Mouse (Mus musculus): ENCODE data around the gene Coro2a. TPM values are rescaled to one million over a fixed set of nuclear protein-coding genes. Genes with fewer than 3 reads are reported as not detected.
A peak's percentile ranks its signal among the peaks of the same experiment; 100 is the strongest.

Coro2a gene
- total RNA-seq, 2 experiments from 2014 or later, result 23.5 to 26.2 TPM

DNA sequence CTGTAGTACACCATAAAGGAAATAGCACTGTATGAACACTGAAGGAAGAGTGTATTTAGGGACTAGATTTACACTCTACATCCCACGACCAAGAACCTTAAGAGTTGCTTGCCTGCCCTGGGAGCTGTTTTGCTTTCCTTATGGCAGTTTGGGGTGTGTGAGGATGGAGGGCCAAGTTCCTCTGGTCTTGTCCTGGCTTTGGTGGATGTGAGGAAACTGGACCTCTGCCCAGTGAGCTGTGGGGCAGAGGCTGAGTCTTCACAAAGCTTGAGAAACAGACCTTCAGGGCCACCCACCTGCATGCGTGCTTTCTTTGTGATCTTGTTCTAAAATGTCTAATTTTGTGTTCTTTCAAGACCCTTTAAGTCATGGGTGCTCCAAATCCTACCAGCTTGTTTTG, 69.5 kb downstream of the Coro2a start:
- no peak for DNase-seq (ENCODE audit: low spot score in 2 of 2)

DNA sequence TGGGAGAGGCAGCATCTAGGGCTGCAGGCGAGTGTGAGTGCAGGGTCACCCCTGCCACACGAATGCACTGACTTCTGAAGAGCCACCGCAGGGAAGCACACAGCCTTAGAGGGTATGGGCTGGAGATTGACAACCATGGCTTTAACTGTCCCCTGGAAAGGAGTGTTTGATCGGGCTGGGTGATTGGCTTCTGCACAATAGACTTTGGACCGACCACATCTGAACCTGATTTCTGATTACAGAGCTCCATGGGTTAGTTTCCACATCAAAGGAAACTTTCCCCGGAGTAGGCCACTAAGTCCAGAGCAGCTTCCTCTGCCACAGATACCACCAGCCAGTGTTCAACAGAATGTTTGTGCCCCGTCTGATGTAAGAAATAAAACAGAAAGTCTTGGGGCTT, 72.3 kb downstream of the Coro2a start:
- DNase-seq (ENCODE audit: low spot score in 2 of 2), result no peak

DNA sequence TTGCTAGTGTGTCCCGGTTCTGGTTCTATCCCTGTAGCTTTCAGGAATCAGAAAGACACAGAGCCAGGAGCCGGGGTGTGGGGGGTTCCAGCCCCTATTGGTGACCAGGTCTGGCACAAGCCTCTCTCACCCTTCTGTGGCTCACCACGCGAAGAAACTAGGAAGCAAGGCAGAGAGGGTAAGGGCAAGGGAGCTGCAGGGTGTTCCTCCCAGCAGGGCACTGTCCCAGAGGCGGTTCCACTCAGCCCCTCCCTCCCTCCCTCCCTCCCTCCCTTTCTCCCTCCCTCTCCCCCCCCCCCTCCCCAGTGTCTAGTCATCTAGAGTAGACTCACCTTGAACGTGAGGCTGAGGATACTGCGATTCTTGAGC, 74.5 kb downstream of the Coro2a start:
- no peak for DNase-seq (ENCODE audit: low spot score in 2 of 2)

DNA sequence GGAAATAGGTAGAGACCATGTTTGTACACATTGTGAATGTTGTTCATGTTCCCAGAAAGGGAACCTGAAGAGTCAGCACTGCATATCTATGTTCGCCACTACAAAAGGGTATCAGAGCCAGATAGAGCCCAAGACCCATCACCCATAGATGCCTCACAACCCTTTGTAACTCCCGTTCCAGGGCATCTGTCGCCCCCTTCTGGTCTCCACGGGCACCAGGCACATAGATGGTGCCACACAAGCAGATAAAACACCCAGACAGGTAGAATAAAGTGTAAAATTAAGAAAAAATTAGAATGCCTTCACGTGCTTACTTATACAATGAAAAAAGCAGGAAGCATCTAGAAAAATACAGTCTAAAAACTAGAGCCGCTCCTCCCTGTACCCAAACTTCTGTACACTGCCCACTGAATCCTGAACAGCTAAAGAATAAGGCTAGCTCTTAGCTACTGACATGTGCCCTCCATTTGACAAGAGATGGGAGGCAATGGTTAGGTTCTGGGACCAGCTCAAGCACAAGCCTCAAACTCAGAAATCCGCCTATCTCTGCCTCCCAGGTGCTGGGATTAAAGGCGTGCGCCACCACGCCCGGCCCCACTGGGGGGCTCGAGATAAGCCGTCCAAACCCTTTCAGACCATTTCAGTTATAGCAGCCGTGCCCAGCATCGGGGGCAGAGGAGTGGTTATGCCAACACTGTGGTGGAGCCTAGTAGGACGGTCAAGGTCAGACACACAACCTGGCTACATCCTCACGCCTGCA, 75.0 kb downstream of the Coro2a start:
- DNase-seq (ENCODE audit: low spot score in 2 of 2), result no peak

DNA sequence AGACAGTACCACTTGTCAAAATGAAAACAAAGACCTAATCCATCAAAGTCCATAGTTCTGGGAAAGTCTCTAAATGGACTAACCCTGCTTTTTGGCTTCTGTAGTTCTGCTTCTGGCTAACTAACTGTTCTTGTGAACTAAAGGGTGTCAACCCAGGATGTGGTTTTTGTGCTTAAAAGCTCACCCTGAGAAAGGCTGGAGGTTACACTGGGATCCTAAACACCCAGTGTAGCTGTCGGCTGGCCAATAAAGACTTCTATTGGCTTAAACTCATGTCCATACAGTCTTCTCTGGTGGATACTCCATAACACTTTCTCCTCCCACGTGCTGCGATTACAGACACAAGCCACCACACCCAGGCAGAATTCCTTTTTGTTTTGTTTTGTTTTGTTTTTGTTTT, 75.8 kb downstream of the Coro2a start:
- no peak for DNase-seq (ENCODE audit: low spot score in 2 of 2)

DNA sequence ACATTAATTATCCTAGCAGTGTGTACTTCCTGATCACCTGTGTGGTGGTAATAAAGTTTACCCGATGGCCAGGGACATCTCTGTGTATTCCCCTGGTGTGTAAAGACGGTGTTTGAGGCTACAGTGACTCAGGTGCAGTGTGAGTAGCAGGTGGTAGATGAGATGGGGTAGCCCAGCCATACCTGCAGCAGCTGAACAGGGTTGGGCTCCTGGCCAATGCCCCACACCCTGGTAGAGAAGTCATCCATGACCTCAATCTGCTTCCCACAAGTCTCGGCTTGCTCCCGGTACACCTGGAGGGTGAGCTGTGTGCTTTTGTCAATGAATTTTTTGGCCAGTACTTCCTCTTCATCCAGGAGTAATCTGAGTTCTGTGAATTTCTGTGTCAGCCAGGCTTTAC, 78.7 kb downstream of the Coro2a start:
- no peak for DNase-seq (ENCODE audit: low spot score in 2 of 2)

DNA sequence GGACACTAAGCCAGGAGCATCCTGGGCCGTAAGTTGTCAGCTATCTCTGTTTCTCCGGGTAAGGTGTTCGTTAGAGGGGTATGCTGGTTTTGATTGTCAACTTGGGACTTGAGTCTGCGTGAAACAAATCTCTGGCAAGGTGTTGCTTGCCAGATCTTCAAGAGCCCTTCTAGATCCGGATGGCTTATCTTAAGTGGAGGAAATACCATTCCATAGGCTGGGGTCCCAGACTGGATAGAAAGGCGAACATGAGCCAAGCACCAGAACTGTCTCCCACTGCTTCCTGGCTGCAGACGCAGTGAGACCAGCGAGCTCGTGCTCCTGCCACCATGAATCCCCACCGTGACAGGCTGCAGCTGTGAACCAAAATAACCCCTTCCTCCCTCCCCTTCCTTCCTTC, 80.5 kb downstream of the Coro2a start:
- no peak for DNase-seq (ENCODE audit: low spot score in 2 of 2)

DNA sequence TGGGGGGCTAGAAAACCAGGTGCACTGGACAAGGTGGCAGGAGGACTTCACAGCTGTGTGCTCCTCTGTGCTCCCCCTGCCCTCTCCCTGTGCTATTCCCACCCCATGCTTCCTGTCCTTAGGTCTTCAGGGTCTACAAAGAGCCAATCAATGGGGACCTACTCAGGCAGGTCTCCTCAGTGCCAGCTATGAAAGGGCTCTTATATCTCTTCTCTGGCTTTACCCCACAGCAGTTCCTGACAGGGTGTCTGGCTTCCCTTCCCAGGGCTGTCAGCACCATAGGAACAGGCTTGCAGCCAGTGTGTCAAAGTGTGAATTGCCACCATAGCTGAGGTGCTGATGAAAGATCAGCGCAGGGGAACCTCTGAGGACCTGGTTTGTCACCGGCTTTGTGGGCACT, 81.5 kb downstream of the Coro2a start:
- DNase-seq (ENCODE audit: low spot score in 2 of 2), result no peak

DNA sequence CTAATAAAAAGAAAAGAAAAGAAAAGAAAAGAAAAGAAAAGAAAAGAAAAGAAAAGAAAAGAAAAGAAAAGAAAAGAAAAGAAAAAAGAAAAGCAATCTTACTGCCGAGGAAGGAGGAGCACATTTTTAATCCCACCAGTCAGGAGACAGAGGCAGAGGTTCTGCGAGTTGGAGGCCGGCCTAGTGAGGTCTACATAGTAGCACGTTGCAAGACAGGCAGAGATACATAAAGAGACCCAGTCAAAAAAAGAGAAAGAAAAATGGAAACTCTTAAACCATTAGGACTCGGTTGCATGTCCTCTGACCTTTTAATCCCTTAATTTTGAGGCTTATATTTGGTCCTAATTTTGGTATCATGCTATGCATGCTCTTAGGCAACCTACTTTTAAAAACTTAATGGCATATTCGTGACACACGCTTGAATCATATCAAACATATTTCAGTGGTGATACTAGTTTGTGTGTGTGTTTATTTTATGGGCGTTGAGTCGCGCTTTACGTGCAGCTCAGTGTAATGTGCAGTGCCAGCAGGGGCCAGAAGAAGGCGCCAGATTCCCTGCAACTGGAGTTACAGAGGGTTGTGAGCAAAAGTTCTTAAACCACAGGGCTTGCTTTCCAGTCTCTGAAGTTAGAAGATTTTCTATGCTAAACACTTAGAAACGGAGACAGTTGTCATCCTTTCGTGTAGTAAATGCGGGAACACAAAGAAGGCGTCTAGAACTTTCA, 94.1 kb downstream of the Coro2a start:
- DNase-seq (ENCODE audit: low spot score in 2 of 2), result peak; percentile 70 to 74

DNA sequence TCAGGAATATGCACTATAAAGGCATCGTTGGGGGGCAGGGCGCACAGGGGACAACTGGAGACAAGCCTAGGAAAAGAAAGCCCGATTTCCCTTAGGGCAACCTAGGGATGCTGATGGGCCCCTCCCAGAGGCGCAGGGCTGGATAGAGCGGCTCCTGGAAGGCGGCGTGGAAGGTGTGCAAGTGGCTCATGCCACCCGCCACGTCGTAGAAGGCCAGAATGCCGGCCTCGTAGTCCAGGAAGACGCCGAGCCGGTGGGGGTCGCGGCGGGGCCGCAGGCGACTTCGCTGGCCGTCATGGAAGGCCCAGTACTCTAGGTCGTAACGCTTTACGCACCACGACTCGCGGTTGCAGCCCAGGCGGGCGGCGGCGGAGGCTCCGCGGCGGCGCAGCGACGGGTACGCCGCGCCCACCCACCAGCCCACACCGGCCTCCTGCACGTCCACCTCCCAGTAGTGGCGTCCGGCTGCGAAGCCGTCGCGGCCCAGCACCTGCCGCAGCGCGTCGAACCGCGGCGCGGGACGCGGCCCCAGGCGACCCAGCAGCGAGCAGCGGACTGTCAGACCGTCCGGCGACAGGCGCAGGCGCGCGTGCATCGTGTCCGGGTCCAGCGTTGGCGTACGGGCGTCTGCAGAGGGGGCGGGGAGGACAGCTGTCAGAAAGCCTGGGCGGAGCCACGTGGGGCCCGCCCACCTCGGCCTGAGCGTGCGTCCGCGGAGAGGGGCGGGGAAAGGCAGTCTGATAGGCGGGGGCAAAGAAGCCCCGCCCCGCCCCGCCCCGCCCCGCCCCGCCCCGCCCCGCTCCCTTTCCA, 95.0 kb downstream of the Coro2a start:
- DNase-seq (ENCODE audit: low spot score in 2 of 2), result peak; percentile 91 to 95

DNA sequence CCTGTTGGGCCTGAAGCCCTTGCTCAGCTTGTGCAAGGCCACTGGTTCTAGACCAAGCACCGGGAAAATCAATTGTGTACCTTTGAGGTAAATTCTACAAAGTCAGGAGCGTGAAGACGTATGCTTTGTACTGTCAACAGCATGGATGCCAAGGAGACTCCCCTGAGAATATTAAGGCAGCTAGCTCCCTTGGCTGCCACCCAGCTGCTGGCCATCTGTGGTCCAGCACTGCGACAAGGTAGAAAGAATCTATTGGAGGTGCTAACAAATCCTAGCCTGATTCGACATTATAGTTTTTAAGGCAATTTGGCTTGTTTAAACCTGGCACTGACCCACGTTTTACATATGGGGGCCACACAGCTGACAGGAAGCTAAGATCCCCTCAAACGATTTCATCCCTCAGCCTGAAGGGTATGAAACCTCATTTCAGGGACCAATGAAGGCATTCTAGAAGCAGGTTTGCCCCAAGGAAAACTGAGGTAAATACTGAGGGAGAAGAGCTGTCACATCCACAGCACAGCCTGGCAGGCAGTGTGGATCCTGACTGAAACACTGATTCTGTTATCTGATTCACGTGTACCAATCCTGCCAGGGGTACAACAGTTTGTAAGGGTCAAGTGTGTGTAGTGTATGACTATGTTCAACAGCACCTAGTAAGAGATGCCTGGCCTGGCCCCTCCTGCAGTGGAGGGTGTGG, 96.5 kb downstream of the Coro2a start:
- DNase-seq (ENCODE audit: low spot score in 2 of 2), result no peak

DNA sequence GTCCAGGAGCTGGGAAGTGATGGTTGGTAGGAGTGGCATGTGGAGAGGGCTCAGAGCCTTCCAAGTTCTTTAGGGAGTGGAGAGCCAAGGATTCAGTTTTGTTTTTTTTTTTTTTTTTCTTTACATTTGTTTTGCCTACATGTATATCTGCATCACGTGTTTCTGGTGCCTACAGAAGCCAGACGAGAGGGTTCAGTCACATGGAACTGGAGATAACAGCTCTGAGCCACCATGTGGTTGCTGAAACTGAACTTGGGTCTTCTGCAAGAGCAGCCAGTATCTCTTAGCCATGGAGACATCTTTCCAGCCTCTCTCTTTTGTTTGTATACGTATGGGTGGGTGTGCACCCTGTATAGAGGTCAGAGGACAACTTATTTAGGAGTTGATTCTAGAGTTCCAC, 98.1 kb downstream of the Coro2a start:
- no peak for DNase-seq (ENCODE audit: low spot score in 2 of 2)

DNA sequence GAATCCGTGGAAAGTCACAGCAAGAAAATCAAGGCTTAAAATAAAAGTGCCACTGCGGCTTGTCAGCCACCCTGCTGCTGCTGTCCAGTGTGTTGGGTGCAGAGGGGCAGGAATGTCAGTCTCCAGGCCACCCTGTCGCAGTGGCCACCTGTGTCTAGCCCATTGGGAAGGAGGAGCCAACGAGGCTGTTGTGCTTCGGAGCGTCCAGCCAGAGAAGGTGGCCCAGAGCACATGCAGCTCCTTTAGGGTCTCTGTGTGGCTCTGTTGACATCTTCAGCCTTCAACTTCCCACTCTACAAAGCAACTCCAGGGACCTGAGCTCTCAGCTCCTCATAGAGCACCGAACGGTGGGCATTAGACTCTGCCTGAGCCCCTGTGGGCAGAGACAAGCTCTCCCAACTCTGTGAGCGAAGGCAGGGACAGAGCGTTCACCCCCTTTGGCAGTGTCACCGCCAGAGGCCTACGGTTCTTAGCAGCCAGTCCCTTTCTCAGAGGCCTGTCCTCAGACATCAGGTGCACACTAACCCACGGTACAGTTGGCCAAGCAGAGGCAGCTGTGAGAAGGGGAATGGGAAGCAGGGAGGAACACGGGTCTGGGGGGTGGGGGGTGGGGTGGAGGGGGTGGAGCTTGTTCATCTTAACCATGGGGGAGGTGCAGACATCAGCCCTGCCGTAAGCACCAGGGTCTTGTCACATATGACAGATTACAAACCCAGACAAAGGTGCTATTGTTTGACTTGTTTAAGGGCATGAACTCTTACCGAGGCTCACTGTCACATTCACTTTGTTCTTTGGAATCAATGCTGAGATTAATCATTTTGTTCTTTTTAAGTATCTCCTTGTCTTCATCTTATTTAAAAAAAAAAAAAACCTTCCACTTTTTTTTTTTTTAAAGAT, 99.1 kb downstream of the Coro2a start:
- DNase-seq (ENCODE audit: low spot score in 2 of 2), result no peak

DNA sequence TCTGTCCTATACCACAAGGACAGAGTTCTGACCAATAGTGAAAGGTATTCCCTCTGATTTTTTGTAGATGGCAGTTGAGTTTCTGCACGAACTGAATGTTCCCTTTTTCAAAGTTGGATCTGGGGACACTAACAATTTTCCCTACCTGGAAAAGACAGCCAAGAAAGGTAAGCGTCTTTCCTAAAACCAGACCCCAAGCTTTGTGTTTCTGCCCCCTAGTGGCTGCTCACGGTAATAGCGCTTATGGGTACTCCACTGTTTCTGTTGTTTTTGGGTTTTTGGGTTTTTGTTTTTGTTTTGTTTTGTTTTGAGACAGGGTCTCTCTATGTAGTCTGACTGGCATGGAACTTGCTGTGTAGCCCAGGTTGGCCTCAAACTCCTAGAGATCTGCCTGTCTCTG, 103.0 kb downstream of the Coro2a start:
- DNase-seq (ENCODE audit: low spot score in 2 of 2), result peak; percentile 39 to 61

DNA sequence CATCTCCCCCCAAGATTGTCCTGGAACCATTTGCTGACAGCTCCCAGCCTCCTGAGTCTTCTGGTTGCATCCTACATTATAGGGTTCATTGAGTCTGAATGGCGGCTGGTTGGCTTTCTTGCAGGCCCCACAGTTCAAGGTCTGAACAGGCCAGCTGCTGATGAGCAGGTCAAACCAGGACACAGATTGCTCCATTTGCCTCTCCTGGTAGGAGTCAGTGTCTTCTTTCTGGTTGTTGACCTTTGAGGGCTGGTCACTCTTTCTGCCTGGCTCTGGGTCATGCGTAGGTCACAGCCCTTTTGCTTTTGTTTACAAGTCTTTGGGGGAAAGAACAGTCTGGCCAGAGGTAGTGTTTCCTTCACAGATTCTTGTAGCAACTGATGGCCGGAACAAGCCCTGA, 103.5 kb downstream of the Coro2a start:
- DNase-seq (ENCODE audit: low spot score in 2 of 2), result no peak

DNA sequence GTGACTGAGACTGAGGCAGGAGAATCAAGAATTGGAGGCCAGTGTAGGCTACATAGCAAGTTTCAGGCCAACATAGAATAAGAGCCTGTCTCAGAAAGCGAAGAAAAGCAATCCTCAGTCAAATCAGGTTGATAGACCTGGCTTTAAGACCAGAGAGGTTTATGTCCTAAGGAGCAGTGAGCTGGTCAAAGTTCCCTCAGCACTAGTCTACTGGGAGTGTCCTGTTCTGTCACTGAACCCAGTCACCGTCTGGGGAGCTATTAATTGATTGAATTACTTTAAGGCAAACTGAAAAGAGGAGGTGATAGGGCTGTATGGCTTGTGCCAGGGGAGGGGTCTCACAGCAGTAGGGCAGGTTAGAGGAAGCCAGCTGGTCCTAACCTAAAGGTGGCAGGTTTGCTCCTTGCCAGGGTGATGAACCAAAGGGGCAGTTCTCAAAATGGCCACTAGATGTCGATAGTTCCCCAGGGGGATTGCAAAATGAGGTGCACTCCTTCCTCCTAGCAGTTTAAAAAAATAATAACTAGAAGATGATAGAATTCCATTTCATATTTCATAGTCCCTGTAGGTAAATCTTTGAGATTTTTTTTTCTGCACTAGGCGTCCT, 104.6 kb downstream of the Coro2a start:
- peak; percentile 71 to 85 for DNase-seq (ENCODE audit: low spot score in 2 of 2)

DNA sequence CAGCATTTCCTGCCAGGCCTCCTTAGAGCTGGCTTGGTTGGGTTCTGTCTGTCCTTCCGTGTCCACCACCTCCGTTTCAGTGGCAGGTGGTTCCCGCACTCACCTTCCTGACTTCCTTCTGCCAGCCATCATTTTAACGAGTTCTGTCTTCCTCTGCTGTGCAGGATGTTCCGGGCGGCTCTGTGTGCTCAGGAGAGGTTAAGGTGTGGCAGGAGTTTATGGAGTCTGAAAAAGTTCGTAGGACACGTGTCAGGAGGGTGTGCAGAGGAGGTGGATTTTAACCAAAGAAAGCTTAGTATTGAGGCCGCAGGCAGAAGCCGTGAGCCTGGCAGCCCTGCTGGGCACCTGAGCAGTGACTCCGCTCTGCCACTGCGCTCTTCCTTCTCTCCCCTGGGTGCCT, 106.5 kb downstream of the Coro2a start:
- no peak for DNase-seq (ENCODE audit: low spot score in 2 of 2)

DNA sequence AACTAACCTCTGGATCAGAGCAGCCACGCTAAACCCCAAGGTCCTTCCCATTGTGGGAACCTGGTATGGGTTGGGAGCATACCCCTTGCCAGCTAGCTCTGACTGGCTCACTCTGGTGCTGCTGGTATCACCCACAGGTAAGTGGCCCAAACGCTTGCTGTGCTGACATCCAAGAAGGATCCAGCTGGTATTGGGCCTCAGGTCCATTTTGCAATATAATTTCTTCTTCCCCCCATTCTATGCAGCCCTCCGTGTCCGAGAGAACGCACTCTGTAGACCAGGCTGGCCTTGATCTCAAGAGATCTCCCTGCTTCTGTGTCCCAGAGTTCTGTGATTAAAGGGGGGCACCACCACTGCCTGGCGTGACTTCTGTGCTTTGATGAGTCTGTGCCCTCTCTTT, 108.9 kb downstream of the Coro2a start:
- DNase-seq (ENCODE audit: low spot score in 2 of 2), result no peak

DNA sequence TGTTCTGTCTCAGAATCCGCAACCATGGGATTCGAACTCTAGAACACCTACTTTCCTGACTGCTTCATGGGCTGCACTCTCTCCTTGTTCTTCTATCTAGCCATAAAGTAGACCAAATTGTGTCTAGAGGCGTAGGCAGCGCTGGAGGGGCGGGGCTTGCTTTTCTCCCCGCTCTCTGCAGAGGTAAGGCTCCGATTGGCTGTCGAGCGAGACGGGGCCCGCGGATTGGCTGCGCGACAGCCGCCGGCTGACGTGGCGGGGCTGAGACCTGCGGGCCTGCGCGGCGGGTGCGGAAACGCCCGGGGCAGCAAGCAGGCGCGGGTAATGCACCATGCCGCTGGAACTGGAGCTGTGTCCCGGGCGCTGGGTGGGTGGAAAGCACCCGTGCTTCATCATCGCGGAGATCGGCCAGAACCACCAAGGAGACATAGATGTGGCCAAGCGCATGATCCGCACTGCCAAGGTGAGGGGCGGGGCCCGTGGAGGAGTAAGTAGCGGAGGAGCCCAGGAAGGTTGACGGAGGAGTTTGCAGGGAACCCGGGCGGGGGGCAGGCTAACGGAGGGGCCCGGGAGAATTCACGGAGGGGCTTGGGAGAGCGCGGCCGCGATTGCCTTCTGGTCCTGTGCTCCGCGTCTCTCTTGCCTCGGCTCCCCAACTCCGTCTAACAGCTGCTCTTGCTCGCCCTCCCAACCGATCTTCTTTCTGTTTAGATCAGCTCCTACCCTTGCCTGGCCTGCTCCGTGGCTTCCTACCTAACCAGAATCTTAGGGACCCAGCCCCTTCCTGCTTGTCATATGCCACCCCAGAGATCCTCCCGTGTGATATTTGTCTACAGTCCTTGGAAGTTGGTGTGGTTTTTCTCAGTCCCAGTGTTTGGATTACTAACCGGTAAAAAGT, 112.7 kb downstream of the Coro2a start, which contains the start of gene Nans:
Gene Nans, plus strand, starts transcription at position 221 of the 898 bp plus-strand sequence.
- DNase-seq (ENCODE audit: low spot score in 2 of 2), result peak; percentile 88 to 96

Measured in left cerebral cortex, adult 18-20 months (tissue).